Mouse (Mus musculus): ENCODE results near the gene Nhlrc4. TPM values are rescaled to one million over a fixed set of nuclear protein-coding genes. Genes with fewer than 3 reads are reported as not detected.

Gene Nhlrc4
- not detected for polyA plus RNA-seq (2014; fragmentation: Illumina TruSeq; extraction: RNeasy Lipid Tissue Mini Kit (QIAGEN cat#74804); ENCODE audit: low read depth, low replicate concordance)

GRCm38 (mm10) chr17:25944366-25945163 lies at the start of gene Nhlrc4, which contains the start of gene Pigq:
Nhlrc4 (minus strand) TSS chr17:25944961.
Pigq (minus strand) TSS chr17:25944936.

GRCm38 (mm10) chr17:25985306-25986294 lies 40.8 kb upstream of the Nhlrc4 start, which contains the start of gene Capn15:
Capn15 (minus strand) TSS chr17:25985796.

GRCm38 (mm10) chr17:25951803-25952623 lies 7.3 kb upstream of the Nhlrc4 start, which contains the start of gene A930017K11Rik:
A930017K11Rik (minus strand) TSS chr17:25952565.

GRCm38 (mm10) chr17:25919144-25919785 lies 25.5 kb downstream of the Nhlrc4 start, which contains the start of gene Rab40c:
Rab40c (minus strand) TSS chr17:25919727.

Other genes with a start within 250 kb of the Nhlrc4 start
- 0.99 TPM for gene Gng13, start 227.8 kb downstream of the Nhlrc4 start, polyA plus RNA-seq (2014; fragmentation: Illumina TruSeq; extraction: RNeasy Lipid Tissue Mini Kit (QIAGEN cat#74804); ENCODE audit: low read depth, low replicate concordance)
- gene Chtf18, start 217.5 kb downstream of the Nhlrc4 start, polyA plus RNA-seq (2014; fragmentation: Illumina TruSeq; extraction: RNeasy Lipid Tissue Mini Kit (QIAGEN cat#74804); ENCODE audit: low read depth, low replicate concordance) = 1.4 TPM
- gene Rpusd1, start 217.3 kb downstream of the Nhlrc4 start, polyA plus RNA-seq (2014; fragmentation: Illumina TruSeq; extraction: RNeasy Lipid Tissue Mini Kit (QIAGEN cat#74804); ENCODE audit: low read depth, low replicate concordance) = 9.4 TPM
- gene Mslnl, start 208.9 kb downstream of the Nhlrc4 start, polyA plus RNA-seq (2014; fragmentation: Illumina TruSeq; extraction: RNeasy Lipid Tissue Mini Kit (QIAGEN cat#74804); ENCODE audit: low read depth, low replicate concordance) = not detected
- gene Msln, start 190.6 kb downstream of the Nhlrc4 start, polyA plus RNA-seq (2014; fragmentation: Illumina TruSeq; extraction: RNeasy Lipid Tissue Mini Kit (QIAGEN cat#74804); ENCODE audit: low read depth, low replicate concordance) = 18.6 TPM
- gene Narfl, start 171.2 kb downstream of the Nhlrc4 start, polyA plus RNA-seq (2014; fragmentation: Illumina TruSeq; extraction: RNeasy Lipid Tissue Mini Kit (QIAGEN cat#74804); ENCODE audit: low read depth, low replicate concordance) = 41.3 TPM
- gene Haghl, start 159.3 kb downstream of the Nhlrc4 start, polyA plus RNA-seq (2014; fragmentation: Illumina TruSeq; extraction: RNeasy Lipid Tissue Mini Kit (QIAGEN cat#74804); ENCODE audit: low read depth, low replicate concordance) = 15.1 TPM
- gene Ccdc78, start 158.4 kb downstream of the Nhlrc4 start, polyA plus RNA-seq (2014; fragmentation: Illumina TruSeq; extraction: RNeasy Lipid Tissue Mini Kit (QIAGEN cat#74804); ENCODE audit: low read depth, low replicate concordance) = 0.26 TPM
- gene Fam173a, start 152.1 kb downstream of the Nhlrc4 start, polyA plus RNA-seq (2014; fragmentation: Illumina TruSeq; extraction: RNeasy Lipid Tissue Mini Kit (QIAGEN cat#74804); ENCODE audit: low read depth, low replicate concordance) = 41.4 TPM
- gene AC134908.4, start 149.3 kb downstream of the Nhlrc4 start, polyA plus RNA-seq (2014; fragmentation: Illumina TruSeq; extraction: RNeasy Lipid Tissue Mini Kit (QIAGEN cat#74804); ENCODE audit: low read depth, low replicate concordance) = not detected
- gene Metrn, start 147.8 kb downstream of the Nhlrc4 start, polyA plus RNA-seq (2014; fragmentation: Illumina TruSeq; extraction: RNeasy Lipid Tissue Mini Kit (QIAGEN cat#74804); ENCODE audit: low read depth, low replicate concordance) = 31.5 TPM
- 2.1 TPM for gene Fbxl16, start 135.9 kb downstream of the Nhlrc4 start, polyA plus RNA-seq (2014; fragmentation: Illumina TruSeq; extraction: RNeasy Lipid Tissue Mini Kit (QIAGEN cat#74804); ENCODE audit: low read depth, low replicate concordance)
- gene Wdr24, start 121.3 kb downstream of the Nhlrc4 start, polyA plus RNA-seq (2014; fragmentation: Illumina TruSeq; extraction: RNeasy Lipid Tissue Mini Kit (QIAGEN cat#74804); ENCODE audit: low read depth, low replicate concordance) = 11.2 TPM
- 31.6 TPM for gene Jmjd8, start 116.1 kb downstream of the Nhlrc4 start, polyA plus RNA-seq (2014; fragmentation: Illumina TruSeq; extraction: RNeasy Lipid Tissue Mini Kit (QIAGEN cat#74804); ENCODE audit: low read depth, low replicate concordance)
- gene Stub1, start 111.6 kb downstream of the Nhlrc4 start, polyA plus RNA-seq (2014; fragmentation: Illumina TruSeq; extraction: RNeasy Lipid Tissue Mini Kit (QIAGEN cat#74804); ENCODE audit: low read depth, low replicate concordance) = 133 TPM
- 1.1 TPM for gene Rhbdl1, start 107.7 kb downstream of the Nhlrc4 start, polyA plus RNA-seq (2014; fragmentation: Illumina TruSeq; extraction: RNeasy Lipid Tissue Mini Kit (QIAGEN cat#74804); ENCODE audit: low read depth, low replicate concordance)
- gene Gm20683, start 103.2 kb downstream of the Nhlrc4 start, polyA plus RNA-seq (2014; fragmentation: Illumina TruSeq; extraction: RNeasy Lipid Tissue Mini Kit (QIAGEN cat#74804); ENCODE audit: low read depth, low replicate concordance) = 4.1 TPM
- 133 TPM for gene Rhot2, start 100.1 kb downstream of the Nhlrc4 start, polyA plus RNA-seq (2014; fragmentation: Illumina TruSeq; extraction: RNeasy Lipid Tissue Mini Kit (QIAGEN cat#74804); ENCODE audit: low read depth, low replicate concordance)
- 3.2 TPM for gene Wdr90, start 83.5 kb downstream of the Nhlrc4 start, polyA plus RNA-seq (2014; fragmentation: Illumina TruSeq; extraction: RNeasy Lipid Tissue Mini Kit (QIAGEN cat#74804); ENCODE audit: low read depth, low replicate concordance)
- 194 TPM for gene Mcrip2, start 76.2 kb downstream of the Nhlrc4 start, polyA plus RNA-seq (2014; fragmentation: Illumina TruSeq; extraction: RNeasy Lipid Tissue Mini Kit (QIAGEN cat#74804); ENCODE audit: low read depth, low replicate concordance)
- 19.7 TPM for gene Mettl26, start 69.9 kb downstream of the Nhlrc4 start, polyA plus RNA-seq (2014; fragmentation: Illumina TruSeq; extraction: RNeasy Lipid Tissue Mini Kit (QIAGEN cat#74804); ENCODE audit: low read depth, low replicate concordance)
- gene Wfikkn1, start 64.1 kb downstream of the Nhlrc4 start, polyA plus RNA-seq (2014; fragmentation: Illumina TruSeq; extraction: RNeasy Lipid Tissue Mini Kit (QIAGEN cat#74804); ENCODE audit: low read depth, low replicate concordance) = not detected
- gene Rab40c, start 25.2 kb downstream of the Nhlrc4 start, polyA plus RNA-seq (2014; fragmentation: Illumina TruSeq; extraction: RNeasy Lipid Tissue Mini Kit (QIAGEN cat#74804); ENCODE audit: low read depth, low replicate concordance) = 15.4 TPM
- 40.5 TPM for gene Pigq, start within 50 bp of the Nhlrc4 start, polyA plus RNA-seq (2014; fragmentation: Illumina TruSeq; extraction: RNeasy Lipid Tissue Mini Kit (QIAGEN cat#74804); ENCODE audit: low read depth, low replicate concordance)
- 0.34 TPM for gene A930017K11Rik, start 7.6 kb upstream of the Nhlrc4 start, polyA plus RNA-seq (2014; fragmentation: Illumina TruSeq; extraction: RNeasy Lipid Tissue Mini Kit (QIAGEN cat#74804); ENCODE audit: low read depth, low replicate concordance)
- gene Capn15, start 40.8 kb upstream of the Nhlrc4 start, polyA plus RNA-seq (2014; fragmentation: Illumina TruSeq; extraction: RNeasy Lipid Tissue Mini Kit (QIAGEN cat#74804); ENCODE audit: low read depth, low replicate concordance) = 9.9 TPM
- 28.2 TPM for gene Rab11fip3, start 124.6 kb upstream of the Nhlrc4 start, polyA plus RNA-seq (2014; fragmentation: Illumina TruSeq; extraction: RNeasy Lipid Tissue Mini Kit (QIAGEN cat#74804); ENCODE audit: low read depth, low replicate concordance)
- gene Decr2, start 145.4 kb upstream of the Nhlrc4 start, polyA plus RNA-seq (2014; fragmentation: Illumina TruSeq; extraction: RNeasy Lipid Tissue Mini Kit (QIAGEN cat#74804); ENCODE audit: low read depth, low replicate concordance) = 12.0 TPM
- gene Nme4, start 150.6 kb upstream of the Nhlrc4 start, polyA plus RNA-seq (2014; fragmentation: Illumina TruSeq; extraction: RNeasy Lipid Tissue Mini Kit (QIAGEN cat#74804); ENCODE audit: low read depth, low replicate concordance) = 10.3 TPM
- 6.0 TPM for gene Tmem8, start 168.3 kb upstream of the Nhlrc4 start, polyA plus RNA-seq (2014; fragmentation: Illumina TruSeq; extraction: RNeasy Lipid Tissue Mini Kit (QIAGEN cat#74804); ENCODE audit: low read depth, low replicate concordance)
- 179 TPM for gene Mrpl28, start 178.5 kb upstream of the Nhlrc4 start, polyA plus RNA-seq (2014; fragmentation: Illumina TruSeq; extraction: RNeasy Lipid Tissue Mini Kit (QIAGEN cat#74804); ENCODE audit: low read depth, low replicate concordance)
- gene Axin1, start 193.7 kb upstream of the Nhlrc4 start, polyA plus RNA-seq (2014; fragmentation: Illumina TruSeq; extraction: RNeasy Lipid Tissue Mini Kit (QIAGEN cat#74804); ENCODE audit: low read depth, low replicate concordance) = 15.7 TPM